Mouse (Mus musculus): ENCODE data around the gene Gm45753.
A peak's percentile ranks its signal among the peaks of the same experiment; 100 is the strongest.
"Not testable (repeated sequence)": the region's sequence is repeated elsewhere in the genome, so short reads cannot be mapped to it uniquely, and the experiment has no call there.

Gm45753 gene

DNA sequence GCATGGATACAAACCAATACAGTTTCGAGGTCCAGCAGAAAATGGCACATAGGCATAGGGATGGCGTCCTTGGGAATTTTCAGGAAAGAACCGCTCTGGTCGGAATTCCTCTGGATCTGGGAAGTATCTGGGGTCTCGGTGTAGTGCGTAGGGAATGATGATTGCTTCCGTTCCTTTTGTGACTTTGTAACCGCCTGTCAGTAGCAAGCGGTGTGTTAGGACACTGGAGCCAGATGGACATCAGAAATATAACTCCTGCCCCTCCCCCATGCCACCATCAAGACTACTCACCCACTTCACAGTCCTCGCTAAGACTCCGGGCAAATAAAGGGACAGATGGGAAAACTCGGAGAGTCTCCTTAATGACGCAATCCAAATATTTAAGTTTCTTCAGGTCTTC is at the start of gene Gm45753:
Gene Gm45753, minus strand, starts transcription at position 101 of the 400 bp plus-strand sequence.
- no peak for DNase-seq (ENCODE audit: low spot score)

DNA sequence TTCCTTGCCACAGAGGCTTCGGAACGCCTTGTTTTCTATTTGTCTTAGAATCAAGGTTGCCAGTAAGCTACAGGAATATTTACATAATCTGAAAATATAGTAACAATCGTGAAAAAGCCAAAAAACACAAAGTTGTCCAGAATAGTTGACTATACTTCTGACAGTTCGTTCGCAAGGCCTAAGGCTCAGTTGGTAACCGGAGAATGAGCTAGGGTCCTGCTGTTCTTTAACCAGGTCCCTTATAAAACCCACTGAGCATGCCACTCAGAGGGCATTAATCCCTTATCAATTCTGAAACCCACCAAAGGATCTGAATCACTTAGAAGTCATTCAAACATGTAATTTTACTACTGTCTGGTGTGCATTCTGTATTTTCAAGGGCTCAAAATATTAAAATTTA is 47.5 kb upstream of the Gm45753 start:
- no peak for DNase-seq (ENCODE audit: low spot score)

DNA sequence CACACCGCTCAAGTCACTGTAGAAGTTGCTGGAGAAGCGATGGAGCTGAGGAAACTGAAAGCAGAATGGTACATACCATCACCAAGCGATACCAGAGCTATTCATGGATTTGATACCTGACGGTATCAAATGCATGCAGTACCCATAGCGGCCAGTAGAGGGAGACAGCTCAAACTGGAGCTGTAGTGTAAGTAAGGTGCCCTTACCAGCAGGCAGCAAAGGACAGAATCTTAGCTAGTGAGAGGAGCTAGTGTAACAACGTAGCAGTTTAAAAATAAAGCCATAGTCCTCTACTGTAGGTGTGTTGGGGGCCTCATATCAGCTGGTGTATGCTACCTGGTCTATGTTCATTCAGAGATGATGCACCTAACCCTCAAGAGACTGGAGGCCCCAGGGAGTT is 36.8 kb upstream of the Gm45753 start:
- DNase-seq (ENCODE audit: low spot score) = peak; percentile 23

DNA sequence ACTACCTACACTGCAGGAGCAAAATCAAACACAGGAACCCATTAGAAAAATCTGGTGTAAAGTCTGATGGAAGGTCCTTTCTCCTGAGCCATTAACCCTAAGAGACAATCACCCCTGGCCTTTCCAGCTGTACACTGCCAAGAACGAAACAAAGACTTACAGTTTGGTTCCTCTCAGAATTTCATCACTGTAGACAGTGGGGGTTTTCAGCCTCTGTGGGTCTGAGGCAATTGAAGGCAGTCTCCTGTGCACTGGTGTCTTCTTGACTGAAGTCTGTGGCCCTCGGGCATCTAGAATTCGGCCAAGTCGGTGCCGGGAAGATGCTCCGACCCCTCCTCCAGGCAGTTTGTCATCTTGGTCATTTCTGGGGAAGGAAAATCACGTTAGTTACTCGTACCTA is 36.0 kb upstream of the Gm45753 start:
- no peak for DNase-seq (ENCODE audit: low spot score)

DNA sequence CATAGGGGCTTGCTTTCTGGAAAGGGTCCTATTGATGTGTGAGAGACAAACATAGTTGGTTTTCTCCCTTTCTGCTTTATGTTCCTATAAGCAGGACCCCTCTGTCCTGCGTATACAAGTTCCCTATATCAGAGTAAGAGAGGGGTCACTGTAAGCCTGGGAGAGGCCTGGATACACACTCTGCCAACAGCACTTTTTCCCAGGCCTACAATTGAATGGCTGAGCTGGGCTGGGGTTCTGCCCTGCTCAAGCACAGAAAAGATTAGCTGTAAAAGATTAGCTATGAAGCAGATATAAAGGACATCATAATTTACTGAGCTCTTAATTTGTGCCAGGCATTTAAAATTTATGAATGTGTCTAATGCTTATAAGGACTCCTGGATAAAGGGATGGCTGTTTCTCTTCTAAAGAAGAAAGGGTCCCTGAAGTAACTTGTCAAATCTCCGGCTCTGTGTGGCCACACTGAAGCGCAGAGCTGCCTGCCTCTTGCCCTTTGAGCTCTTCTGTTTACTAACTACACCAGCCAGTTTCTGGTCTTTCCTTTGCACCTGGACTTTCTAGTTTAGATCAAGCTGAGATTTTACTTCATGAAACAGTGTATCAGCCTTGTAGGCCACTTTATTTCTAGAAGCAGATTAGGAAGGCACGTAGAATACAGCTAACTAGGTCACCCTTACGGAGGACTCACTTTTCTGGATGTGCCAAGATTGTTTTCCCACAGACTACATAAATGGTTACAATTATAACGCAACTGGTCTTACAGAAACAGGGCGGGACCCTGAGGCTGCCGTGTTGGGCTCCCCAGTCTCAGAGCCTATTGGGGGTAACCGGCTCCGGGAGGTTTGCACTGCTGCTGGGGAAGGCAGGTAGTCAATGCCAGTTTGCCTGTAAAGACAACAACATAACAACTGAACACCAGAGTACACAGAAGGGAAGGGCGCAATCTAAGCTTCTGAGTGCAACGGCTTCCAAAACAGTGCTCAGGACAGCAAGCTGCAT is 33.7 kb upstream of the Gm45753 start:
- no peak for DNase-seq (ENCODE audit: low spot score)

DNA sequence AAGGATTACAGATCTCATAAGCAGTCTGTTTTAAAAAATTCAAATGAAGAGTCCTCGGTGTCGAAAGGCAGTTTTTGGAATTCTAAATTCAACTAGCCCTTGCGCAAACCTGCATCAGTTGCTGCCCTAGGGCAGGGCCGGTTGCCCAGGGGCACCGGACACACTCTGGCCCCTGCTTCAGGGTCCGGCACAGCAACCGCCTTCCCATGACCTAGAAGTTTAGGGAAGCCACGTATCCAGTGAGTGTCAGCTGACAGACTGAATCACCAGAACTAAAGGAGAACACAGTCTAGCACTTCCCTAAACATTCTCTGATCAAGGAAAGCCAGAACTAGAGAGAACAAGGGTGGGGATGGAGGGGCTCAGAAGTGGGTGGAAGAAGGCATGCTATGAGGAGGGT is 25.2 kb upstream of the Gm45753 start:
- DNase-seq (ENCODE audit: low spot score) = peak; percentile 8

DNA sequence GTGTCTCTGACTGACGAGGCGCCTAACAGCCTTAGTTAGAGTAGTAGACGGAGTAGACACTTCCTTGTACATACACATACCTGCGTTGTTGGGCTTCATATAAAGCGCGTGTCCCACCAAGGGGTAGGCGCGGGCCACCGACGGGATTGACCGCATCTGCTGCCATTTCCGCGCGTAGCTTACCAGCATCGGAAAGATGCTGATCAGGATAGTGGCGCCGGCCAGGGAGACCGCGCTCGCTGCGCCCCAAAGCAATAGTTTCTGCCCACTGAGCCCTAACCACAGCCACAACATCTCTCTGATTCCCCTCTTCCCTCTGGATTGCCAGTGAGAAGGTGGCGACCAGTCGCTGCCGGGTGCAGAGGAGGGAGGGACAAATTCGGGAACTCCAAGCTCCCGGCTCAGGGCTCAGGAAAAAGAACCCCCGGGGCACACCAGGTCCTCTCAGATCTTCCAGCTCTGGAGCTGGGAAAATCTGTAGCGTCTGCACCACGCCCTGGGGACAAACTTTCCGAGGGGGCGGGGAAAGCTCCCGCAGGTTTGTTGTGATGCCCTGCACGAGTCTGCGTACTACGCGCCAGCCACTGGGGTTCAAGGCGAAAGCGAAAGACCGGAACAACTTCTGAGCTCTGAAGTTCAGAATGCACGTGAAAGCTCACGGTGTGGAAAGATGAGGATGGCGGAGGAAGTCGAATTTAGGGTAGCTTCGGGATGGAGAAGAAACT is 24.6 kb upstream of the Gm45753 start, which contains the start of gene Cyp4v3:
Gene Cyp4v3, minus strand, starts transcription at position 532 of the 725 bp plus-strand sequence.
- DNase-seq (ENCODE audit: low spot score) = peak; percentile 45

DNA sequence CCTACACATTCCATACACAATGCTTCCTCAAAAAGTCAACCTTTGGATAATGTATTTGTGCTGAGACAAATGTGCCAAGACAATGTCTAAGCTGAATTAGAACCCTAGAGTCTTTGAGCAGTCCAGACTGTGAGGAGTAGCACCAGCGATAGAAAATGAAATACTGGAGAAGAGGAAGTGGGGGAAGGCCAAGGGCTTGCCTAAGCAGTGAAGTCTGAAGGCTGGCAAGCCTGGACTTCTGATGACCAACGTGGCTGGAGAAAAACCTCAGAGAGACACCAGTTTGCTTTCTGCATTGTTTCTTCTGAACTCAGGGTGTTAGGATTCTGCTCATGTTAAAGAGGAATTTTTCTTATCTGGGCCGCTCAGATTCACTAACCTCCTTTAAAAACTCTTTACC is 22.6 kb upstream of the Gm45753 start:
- no peak for DNase-seq (ENCODE audit: low spot score)

DNA sequence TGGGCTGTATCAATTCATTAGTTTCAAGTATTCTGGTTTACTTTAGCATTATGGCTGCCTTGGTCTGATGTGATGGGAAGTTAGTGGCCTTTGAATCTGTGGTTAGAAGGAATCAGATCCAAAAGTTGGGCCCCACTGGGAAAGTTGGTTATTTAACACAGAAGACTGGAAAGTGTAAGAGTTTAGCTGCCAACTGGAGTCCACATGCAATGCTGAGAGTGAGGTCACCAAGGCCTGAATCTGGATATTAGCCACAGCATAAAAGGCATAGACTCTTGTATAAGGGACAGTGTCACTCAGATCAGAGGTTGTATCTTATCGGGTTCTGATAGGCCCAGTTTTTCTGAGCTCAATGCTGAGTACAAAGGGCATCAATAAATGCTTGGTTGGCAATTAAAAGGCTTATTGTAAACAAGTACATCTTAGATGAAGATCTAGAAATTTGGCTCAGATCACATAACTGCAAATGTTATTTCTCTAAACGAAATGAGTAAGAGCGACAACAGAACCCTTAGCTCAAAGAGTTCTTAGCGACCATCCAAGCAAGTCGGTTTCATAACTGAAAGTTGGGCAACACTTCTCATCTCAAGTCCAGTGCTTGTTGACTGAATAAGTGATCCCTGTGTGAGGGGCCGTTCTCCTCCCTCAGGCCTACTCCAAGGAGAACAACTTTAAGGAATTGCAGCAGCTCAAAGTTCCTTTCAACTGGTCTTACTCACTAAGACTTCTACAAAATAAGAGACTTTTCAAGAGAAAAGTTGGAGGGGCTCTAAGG is 21.1 kb upstream of the Gm45753 start:
- no peak for DNase-seq (ENCODE audit: low spot score)

DNA sequence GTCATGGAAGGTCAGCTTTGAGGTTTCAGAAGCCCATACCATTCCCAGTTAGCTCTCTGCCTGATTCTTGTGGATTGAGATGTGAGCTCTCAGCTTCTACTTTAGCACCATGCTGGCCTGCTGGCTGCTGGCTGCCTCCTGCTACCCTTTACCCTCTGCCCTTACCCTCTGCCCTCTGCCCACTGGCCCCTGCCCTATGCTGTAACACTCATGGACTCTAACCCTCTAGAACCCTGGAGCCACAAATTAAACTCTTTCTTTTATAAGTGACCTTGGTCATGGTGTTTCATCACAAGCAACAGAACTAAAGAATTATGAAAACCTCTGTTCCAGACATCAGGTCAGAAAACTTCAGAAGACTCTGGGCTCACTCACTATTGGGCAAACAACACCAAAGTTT is 18.8 kb upstream of the Gm45753 start:
- DNase-seq (ENCODE audit: low spot score) = not testable (repeated sequence)

DNA sequence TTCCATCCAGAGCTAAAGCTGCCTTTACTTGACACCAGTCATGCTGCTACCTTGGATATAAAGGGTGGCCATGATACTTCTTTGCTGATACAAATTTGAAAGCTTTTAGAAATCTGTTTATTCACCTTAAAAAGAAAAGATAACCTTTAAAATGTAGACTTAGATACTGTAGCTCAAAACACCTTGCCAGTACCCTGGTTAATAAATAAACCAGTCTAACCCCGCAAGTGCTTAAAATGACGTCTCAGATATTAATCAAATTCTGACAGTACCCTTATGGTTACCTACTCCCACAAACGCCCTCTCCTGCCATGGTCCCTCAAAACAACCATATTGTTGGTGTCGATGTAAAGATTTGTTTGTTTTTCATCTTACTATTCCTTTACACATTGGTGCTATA is 15.9 kb upstream of the Gm45753 start:
- no peak for DNase-seq (ENCODE audit: low spot score)

DNA sequence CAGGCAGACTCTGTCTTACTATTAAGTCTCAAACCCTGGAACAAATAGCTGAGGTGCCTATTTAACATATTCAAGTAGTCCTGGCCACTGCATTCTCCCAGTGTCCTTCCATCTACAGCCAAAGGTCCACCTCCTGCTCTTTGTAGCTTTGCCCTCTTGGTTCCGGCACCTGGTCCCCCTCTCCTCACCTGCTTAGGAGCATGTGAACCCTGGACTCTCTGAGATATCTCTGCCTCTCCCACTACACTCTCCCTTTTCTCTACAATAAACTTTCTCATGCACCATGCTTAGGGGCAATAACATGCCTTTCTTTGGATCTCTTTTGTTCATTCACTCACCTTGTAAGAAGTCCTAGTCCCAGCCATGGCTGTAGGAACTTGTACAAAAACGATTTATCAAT is 13.1 kb upstream of the Gm45753 start:
- DNase-seq (ENCODE audit: low spot score) = no peak

DNA sequence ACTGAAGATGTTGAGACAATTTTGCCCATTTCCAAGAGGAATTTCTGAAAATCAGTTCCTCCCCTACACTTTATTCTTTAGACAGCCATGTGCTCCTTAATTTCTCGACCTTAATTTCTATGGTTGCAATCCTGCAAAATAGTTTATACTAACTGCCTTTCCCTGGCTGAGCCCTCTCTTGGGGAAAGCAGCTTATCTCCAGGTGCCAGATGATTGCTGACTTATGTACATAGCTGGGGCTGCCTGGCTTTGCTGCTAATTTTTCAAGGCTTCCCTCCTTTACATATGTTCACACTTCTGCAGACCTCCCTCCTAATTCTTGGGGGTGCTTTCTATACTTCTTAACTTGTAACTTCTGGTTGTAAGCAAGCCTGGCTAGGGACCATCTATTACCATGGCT is 12.7 kb upstream of the Gm45753 start:
- no peak for DNase-seq (ENCODE audit: low spot score)

DNA sequence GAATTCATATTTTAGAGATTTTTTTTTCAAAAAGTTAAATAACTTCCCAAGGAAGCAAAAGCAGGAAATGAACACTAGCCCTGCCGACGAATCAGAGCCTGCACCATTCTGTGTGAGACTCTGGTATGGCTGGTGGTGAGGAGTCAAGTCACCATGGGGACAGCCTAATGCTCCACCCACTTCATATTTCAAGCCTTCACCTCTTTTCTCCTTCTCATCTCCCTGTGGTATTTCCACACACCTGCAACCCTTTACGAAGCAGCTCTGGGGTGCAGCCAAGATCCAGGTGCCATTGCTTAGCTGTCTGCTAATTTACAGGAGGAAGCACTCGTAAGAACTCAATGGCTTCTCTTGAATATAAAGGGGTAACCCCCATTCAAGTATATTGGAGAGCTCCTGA is 2.7 kb upstream of the Gm45753 start:
- no peak for DNase-seq (ENCODE audit: low spot score)

DNA sequence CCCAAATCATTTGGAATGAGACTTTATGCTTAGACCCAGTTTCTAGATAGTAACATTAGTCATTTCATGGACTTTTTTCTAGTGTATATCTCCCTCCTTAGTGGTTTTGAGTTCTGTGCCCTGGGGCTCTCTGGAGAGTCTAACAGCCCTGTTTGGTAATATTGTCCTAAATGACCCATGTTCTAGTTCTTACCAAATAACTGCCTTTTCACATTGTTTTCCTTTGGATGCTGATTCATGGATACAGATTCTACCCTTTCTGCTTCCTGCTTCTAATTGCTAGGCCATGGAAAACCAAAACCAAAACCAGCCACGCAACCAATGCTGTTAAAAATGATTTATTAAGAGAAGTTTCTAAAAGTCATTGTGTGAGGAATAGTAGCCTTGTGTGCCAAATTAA is 2.8 kb downstream of the Gm45753 start:
- no peak for DNase-seq (ENCODE audit: low spot score)

DNA sequence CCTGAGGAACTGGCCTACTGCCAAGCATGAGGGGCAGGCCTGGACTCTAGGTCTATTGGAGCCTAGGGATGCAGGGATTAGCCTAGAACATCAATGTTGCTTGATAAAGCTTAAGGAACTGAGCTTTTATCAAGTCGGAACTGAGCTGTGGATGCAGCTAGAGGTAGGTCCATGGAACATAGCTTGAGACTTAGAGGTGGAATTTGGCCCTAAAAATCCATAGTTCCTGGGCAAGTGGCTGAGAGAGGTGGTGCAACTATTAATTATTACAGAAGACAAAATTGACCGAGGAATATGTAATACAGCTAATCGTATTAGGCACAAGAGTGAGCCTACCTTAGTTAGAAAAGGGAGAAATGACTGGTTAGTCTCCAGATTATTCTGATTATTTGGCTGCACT is 3.9 kb downstream of the Gm45753 start:
- DNase-seq (ENCODE audit: low spot score) = no peak

DNA sequence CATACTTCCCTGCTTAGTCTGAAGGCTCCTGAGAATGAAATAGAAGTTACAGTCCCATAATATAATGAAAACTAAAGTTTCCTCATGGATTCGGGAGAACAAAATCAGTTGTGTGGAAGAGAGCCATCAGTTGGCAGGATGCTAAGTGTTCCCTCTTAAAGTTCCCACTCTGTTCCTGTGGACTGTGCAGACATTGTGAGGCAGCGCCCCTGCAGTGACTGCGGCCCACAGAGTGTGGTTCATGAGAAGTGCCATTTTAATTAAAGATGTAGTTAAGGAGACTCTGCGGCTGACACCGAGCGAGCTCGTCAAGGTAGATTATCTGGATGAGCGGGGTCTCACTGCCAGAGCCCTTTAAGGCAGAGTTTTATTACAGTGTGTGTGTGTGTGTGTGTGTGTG is 5.9 kb downstream of the Gm45753 start:
- no peak for DNase-seq (ENCODE audit: low spot score)

DNA sequence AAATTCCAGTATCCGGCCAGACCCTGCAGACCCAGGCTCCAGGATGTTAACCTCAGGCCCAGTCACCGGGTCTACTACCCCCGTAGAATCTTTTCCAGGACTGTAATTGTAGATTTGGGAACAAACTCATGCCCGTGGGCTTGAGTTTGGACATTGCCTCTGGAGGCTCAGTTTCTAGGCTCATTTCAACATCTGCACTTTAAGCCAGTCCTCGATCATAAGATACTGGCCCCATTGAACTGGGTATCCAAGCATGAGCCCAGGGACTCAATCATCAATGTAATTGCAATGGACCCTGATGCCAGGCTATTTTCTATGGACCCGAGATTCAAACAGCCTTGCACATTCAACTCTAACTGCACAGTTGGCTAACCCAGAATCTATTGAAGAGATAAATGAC is 13.0 kb downstream of the Gm45753 start:
- no peak for DNase-seq (ENCODE audit: low spot score)

DNA sequence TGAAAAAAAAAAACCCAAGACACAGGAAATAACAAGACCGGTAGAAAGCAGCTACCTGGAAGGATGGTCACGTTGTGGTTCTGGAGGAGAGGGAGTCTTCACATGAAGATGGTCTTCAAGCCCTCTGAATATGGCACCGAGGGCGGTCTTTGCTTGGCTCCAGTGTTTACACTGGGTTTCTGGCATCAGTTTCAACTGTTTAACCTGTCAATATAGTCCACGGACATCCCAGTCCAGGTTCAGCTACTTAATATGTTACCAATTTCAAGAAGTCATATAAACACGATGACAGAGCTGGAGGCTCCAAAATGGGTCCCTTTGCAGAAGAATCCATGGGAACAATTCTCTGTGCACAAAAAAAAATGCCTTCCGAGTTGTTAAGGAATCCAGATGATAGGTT is 13.6 kb downstream of the Gm45753 start, which contains the start of gene Klkb1:
Gene Klkb1, minus strand, starts transcription at position 173 of the 400 bp plus-strand sequence.
- DNase-seq (ENCODE audit: low spot score) = no peak

DNA sequence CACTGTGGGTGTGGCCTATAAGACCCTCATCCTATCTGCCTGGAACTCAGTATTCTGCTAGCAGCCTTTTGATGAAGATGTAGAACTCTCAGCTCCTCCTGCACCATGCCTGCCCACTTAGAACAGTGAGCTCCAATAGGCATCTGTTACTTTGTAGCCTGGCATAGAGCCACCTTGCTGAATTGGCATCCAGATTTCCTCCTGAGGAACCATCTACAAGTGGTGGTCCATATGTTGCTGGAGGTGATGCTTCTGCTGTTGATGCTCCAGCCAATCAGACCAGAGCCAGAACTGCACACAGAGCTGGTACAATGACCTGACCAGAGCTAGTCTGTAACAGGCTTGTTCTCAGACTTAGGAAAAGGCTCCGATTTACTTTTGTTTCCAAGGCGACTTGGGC is 16.5 kb downstream of the Gm45753 start:
- no peak for DNase-seq (ENCODE audit: low spot score)

DNA sequence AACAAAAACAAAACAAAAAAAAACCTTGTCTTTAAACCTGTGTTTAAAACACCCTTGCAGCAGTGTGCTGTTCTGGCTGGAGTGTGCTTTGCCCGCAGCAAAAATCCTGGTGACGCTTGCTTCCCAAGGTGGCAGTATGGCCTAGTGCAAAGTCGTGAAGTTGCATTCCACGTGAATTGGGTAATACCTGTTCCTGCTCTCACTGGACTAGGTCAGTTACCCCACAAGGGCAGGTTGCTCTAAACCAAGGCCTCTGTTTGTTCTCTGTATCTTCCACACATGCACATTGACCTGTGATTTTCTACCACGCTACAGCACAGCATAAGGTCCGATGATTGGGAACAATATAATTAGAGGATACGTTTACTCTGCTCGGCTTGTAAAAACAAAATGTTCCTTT is 26.6 kb downstream of the Gm45753 start:
- no peak for DNase-seq (ENCODE audit: low spot score)

DNA sequence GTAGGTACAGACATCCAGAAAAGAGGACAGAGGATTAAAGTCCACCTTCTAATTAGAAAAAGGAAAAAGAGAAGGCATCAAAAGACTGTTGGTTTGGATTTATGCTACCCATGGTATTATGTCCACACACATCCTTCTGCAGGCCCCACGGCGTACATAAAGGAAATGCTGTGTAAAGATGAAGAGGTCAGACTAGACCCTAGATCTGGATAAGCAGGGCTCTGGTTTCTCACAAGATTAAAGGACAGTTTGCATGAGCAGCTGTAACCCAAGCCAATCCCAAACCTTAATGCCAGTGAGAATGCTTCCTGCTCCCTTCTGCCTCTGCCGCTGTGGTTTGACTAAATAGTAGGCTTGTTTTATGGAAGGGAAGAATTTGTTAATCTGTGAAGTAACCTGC is 30.8 kb downstream of the Gm45753 start:
- DNase-seq (ENCODE audit: low spot score) = no peak
